27 mouse cellular contexts compared by ENCODE assay signal in genomic region chr8:123248596-123248995, GRCm38 (mm10). TPM values are rescaled to one million over a fixed set of nuclear protein-coding genes. Genes with fewer than 3 reads are reported as not detected.
DNase-seq lines count a peak whose midpoint lies in the region; ATAC-seq and TF ChIP-seq lines count a peak whose summit lies in the region.
"Had no signal": no experiment of that assay in that cellular context is flagged by ENCODE, and none has a peak within 500 bp of the region (broad histone marks: within the 10 kb centered on the region; RNA-seq: fewer than 3 reads in every experiment).

No protein-coding gene starts in this region.

- H3K9me3 ChIP-seq in MEL (replicated peaks; ENCODE audit: insufficient read depth, low read length) = no peaks in the 10 kb centered on the region
- H3K9me3 ChIP-seq: forebrain, embryonic 13.5 days; heart, embryonic 12.5 days; hindbrain, embryonic 13.5 days; midbrain, embryonic 10.5 days had no signal

- no peak for TF ChIP-seq CTCF in MEL (IDR thresholded peaks at IDR 0.05 in 2 of 3, conservative IDR thresholded peaks at IDR 0.05 in 1 of 3; ENCODE audit: control insufficient read depth in 1 of 3, insufficient read depth in 1 of 3, low read depth in 2 of 3, low read length in 3 of 3, poor library complexity in 1 of 3, severe bottlenecking in 1 of 3)
- TF ChIP-seq CTCF in bone marrow, adult 2 months (IDR thresholded peaks at IDR 0.05; ENCODE audit: control insufficient read depth, insufficient read depth, low read length) = no peak

- intact Hi-C loops in left cerebral cortex, postnatal 36 days (cut with DNase I) = no loop called here

- no peak overlapping the region for H3K4me3 ChIP-seq in MEL (ENCODE audit: control insufficient read depth in 1 of 2, insufficient read depth in 1 of 2, low read depth in 2 of 2, low read length in 2 of 2)
- H3K4me3 ChIP-seq in bone marrow, adult 2 months (replicated peaks; ENCODE audit: control insufficient read depth, low read depth, low read length) = no peak overlapping the region
- H3K4me3 ChIP-seq: forebrain, embryonic 13.5 days; heart, embryonic 12.5 days; hindbrain, embryonic 13.5 days; midbrain, embryonic 10.5 days had no signal

- TF ChIP-seq RAD21 in MEL (IDR thresholded peaks at IDR 0.05; ENCODE audit: low read depth, low read length) = no peak

- peak overlapping the region; percentile 20; the same call in 1 of the 2 replicates for H3K9ac ChIP-seq in MEL (ENCODE audit: control insufficient read depth, low read depth, low read length, poor library complexity, severe bottlenecking)
- H3K9ac ChIP-seq: forebrain, embryonic 13.5 days; heart, embryonic 12.5 days; liver, embryonic 14.5 days; lung, embryonic 14.5 days had no signal

- DNase-seq in layer of hippocampus, adult 11-12 months (ENCODE audit: low spot score) = peak; percentile 35
- no peak for DNase-seq in layer of hippocampus, adult 9-10 months (ENCODE audit: low spot score)
- DNase-seq in MEL (ENCODE audit: low read depth, low spot score) = peak; percentile 51
- no peak for DNase-seq in urinary bladder, adult 18-20 months (ENCODE audit: low spot score in 2 of 2)
- DNase-seq in cerebellum, postnatal 25 days = no peak
- DNase-seq in left cerebral cortex, postnatal 36 days (ENCODE audit: low spot score in 2 of 2) = no peak
- DNase-seq: adrenal gland, adult 8-10 months; B cell, adult 2 months; cerebellum, adult 11-12 months; cerebellum, adult 9-11 months; heart, postnatal 4 days; kidney, postnatal 14 days; layer of hippocampus, postnatal 36 days; liver; lung, embryonic 14.5 days; retina, postnatal 1 day; right cerebral cortex, postnatal 14 days; thymus, postnatal 4 days had no signal

- H3K79me2 ChIP-seq in MEL (ENCODE audit: control insufficient read depth, insufficient read depth, low read length, poor library complexity) = no peaks in the 10 kb centered on the region; the same call in 1 of the 2 replicates

- peaks cover 0 to 18% of the 10 kb centered on the region in 2 experiments; a peak in 1 of 4 replicates for H3K4me1 ChIP-seq in MEL (ENCODE audit: control insufficient read depth in 1 of 2, insufficient read depth in 2 of 2, low read length in 2 of 2)
- H3K4me1 ChIP-seq in bone marrow, adult 2 months (ENCODE audit: control insufficient read depth, insufficient read depth, low read length) = peaks cover 3% of the 10 kb centered on the region; the same call in 1 of the 2 replicates

- no peak overlapping the region for H3K27ac ChIP-seq in MEL (ENCODE audit: control insufficient read depth, low read depth, low read length)
- H3K27ac ChIP-seq in bone marrow, adult 2 months (ENCODE audit: control insufficient read depth, insufficient read depth, low read depth, low read length, poor library complexity) = peak overlapping the region; percentile 46
- H3K27ac ChIP-seq: forebrain, embryonic 13.5 days; hindbrain, embryonic 13.5 days; liver, embryonic 14.5 days; midbrain, embryonic 10.5 days had no signal

- TF ChIP-seq POLR2A in MEL (IDR thresholded peaks at IDR 0.05; ENCODE audit: control insufficient read depth in 1 of 2, insufficient read depth in 1 of 2, low read depth in 1 of 2, low read length in 2 of 2, poor library complexity in 1 of 2) = no peak
- TF ChIP-seq POLR2A in bone marrow, adult 2 months (IDR thresholded peaks at IDR 0.05; ENCODE audit: borderline replicate concordance, control insufficient read depth, low read depth, low read length) = no peak

- WGBS in bone marrow, adult 2 months = 48% methylated on average over 8 of the region's 8 CpGs

- H3K27me3 ChIP-seq in MEL (ENCODE audit: control insufficient read depth in 1 of 2, insufficient read depth in 2 of 2, low read length in 2 of 2) = no peaks in the 10 kb centered on the region
- H3K27me3 ChIP-seq: forebrain, embryonic 13.5 days; heart, embryonic 12.5 days; hindbrain, embryonic 13.5 days had no signal

- ATAC-seq in megakaryocyte, adult 5-6 weeks (ENCODE audit: poor library complexity, severe bottlenecking) = peak; percentile 87
- ATAC-seq: activated CD4-positive, CD25-positive, alpha-beta regulatory T cell, adult 4 months; forebrain, embryonic 13.5 days; intestine, embryonic 16.5 days had no signal

- peaks cover 0 to 7% of the 10 kb centered on the region in 2 experiments; a peak in 2 of 4 replicates for H3K36me3 ChIP-seq in MEL (ENCODE audit: control insufficient read depth in 1 of 2, insufficient read depth in 2 of 2, low read length in 2 of 2)

- TF ChIP-seq EP300 in MEL (IDR thresholded peaks at IDR 0.05; ENCODE audit: low read depth in 1 of 2, low read length in 2 of 2) = no peak

TF ChIP-seq in MEL, 35 proteins besides CTCF, POLR2A, EP300 and RAD21:
- TF ChIP-seq SMC3 (IDR thresholded peaks at IDR 0.05; ENCODE audit: low read depth, low read length) (no peak), POLR2AphosphoS2 (IDR thresholded peaks at IDR 0.05; ENCODE audit: low read length) (no peak), ELF1 (IDR thresholded peaks at IDR 0.05; ENCODE audit: low read depth, low read length) (no peak), GATA1 (IDR thresholded peaks at IDR 0.05; ENCODE audit: low read depth, low read length) (no peak), USF1 (IDR thresholded peaks at IDR 0.05; ENCODE audit: low read depth, low read length) (no peak), UBTF (IDR thresholded peaks at IDR 0.05; ENCODE audit: borderline replicate concordance, insufficient read depth, low read depth, low read length) (no peak), ZNF384 (IDR thresholded peaks at IDR 0.05; ENCODE audit: low read depth, low read length) (no peak), SIN3A (IDR thresholded peaks at IDR 0.05; ENCODE audit: low read length) (no peak), JUND (IDR thresholded peaks at IDR 0.05; ENCODE audit: low read depth, low read length) (no peak), MEF2A (IDR thresholded peaks at IDR 0.05; ENCODE audit: extremely low read depth, insufficient replicate concordance, low read depth, low read length, poor library complexity, severe bottlenecking) (no peak), MYC (IDR thresholded peaks at IDR 0.05; ENCODE audit: low read depth, low read length) (no peak), E2F4 (IDR thresholded peaks at IDR 0.05; ENCODE audit: borderline replicate concordance, low read depth, low read length) (no peak), BHLHE40 (IDR thresholded peaks at IDR 0.05; ENCODE audit: borderline replicate concordance, low read depth, low read length) (no peak), NRF1 (IDR thresholded peaks at IDR 0.05; ENCODE audit: insufficient read depth, low read depth, low read length, poor library complexity, severe bottlenecking) (no peak)

RNA-seq across cellular contexts. Expression of gene Zfp276, which starts 5.4 kb away (rescaled TPM):
- total RNA-seq in MEL (2012; rRNA removed) = 11.8 and 16.0 TPM in 2 replicates
- polyA plus RNA-seq in MEL (2012; ENCODE audit: insufficient read depth in 1 of 2, insufficient read length in 2 of 2, low read depth in 1 of 2, low replicate concordance in 2 of 2, missing spikeins in 1 of 2) = 10 to 100 TPM in 1 of 2 experiments, not detected in 1; 19.2 TPM
- 10.9 and 29.2 TPM in 2 replicates for polyA plus RNA-seq in bone marrow, adult 2 months (2011; ENCODE audit: insufficient read depth, insufficient read length, low replicate concordance, missing spikeins)
- total RNA-seq in megakaryocyte, adult 5-6 weeks (2015) = 13.5 and 16.4 TPM in 2 replicates
- 15.7 and 30.6 TPM in 2 replicates for total RNA-seq in megakaryocyte, adult 5-6 weeks (2017)
- 10 to 100 TPM; 19.2 to 24.8 TPM for total RNA-seq in left cerebral cortex, postnatal 36 days (2021)

RNA-seq across cellular contexts. Expression of gene Vps9d1, which starts 5.6 kb away (rescaled TPM):
- total RNA-seq in MEL (2012; rRNA removed) = 3.0 and 4.4 TPM in 2 replicates
- 10 to 100 TPM in 1 of 2 experiments, not detected in 1; 12.2 TPM for polyA plus RNA-seq in MEL (2012; ENCODE audit: insufficient read depth in 1 of 2, insufficient read length in 2 of 2, low read depth in 1 of 2, low replicate concordance in 2 of 2, missing spikeins in 1 of 2)
- 12.4 and 30.1 TPM in 2 replicates for polyA plus RNA-seq in bone marrow, adult 2 months (2011; ENCODE audit: insufficient read depth, insufficient read length, low replicate concordance, missing spikeins)
- total RNA-seq in megakaryocyte, adult 5-6 weeks (2015) = 19.3 and 19.7 TPM in 2 replicates
- total RNA-seq in megakaryocyte, adult 5-6 weeks (2017) = 23.8 and 27.7 TPM in 2 replicates
- 10 to 100 TPM; 56.1 to 67.6 TPM for total RNA-seq in left cerebral cortex, postnatal 36 days (2021)

RNA-seq across cellular contexts. Expression of gene Spata2l, which starts 12.6 kb away (rescaled TPM):
- 1.2 and 1.9 TPM in 2 replicates for total RNA-seq in MEL (2012; rRNA removed)
- polyA plus RNA-seq in MEL (2012; ENCODE audit: insufficient read depth in 1 of 2, insufficient read length in 2 of 2, low read depth in 1 of 2, low replicate concordance in 2 of 2, missing spikeins in 1 of 2) = 1 to 10 TPM in 1 of 2 experiments, not detected in 1; 3.1 TPM
- 2.8 TPM in 1 of 2 replicates, not detected in the other for polyA plus RNA-seq in bone marrow, adult 2 months (2011; ENCODE audit: insufficient read depth, insufficient read length, low replicate concordance, missing spikeins)
- 5.4 and 5.5 TPM in 2 replicates for total RNA-seq in megakaryocyte, adult 5-6 weeks (2015)
- 2.2 and 4.7 TPM in 2 replicates for total RNA-seq in megakaryocyte, adult 5-6 weeks (2017)
- 10 to 100 TPM; 86.7 to 88.8 TPM for total RNA-seq in left cerebral cortex, postnatal 36 days (2021)

RNA-seq across cellular contexts. Expression of gene Cdk10, which starts 24.0 kb away (rescaled TPM):
- total RNA-seq in MEL (2012; rRNA removed) = 23.2 and 28.0 TPM in 2 replicates
- 10 to 100 TPM in 1 of 2 experiments, not detected in 1; 43.8 TPM for polyA plus RNA-seq in MEL (2012; ENCODE audit: insufficient read depth in 1 of 2, insufficient read length in 2 of 2, low read depth in 1 of 2, low replicate concordance in 2 of 2, missing spikeins in 1 of 2)
- 32.1 and 71.7 TPM in 2 replicates for polyA plus RNA-seq in bone marrow, adult 2 months (2011; ENCODE audit: insufficient read depth, insufficient read length, low replicate concordance, missing spikeins)
- total RNA-seq in megakaryocyte, adult 5-6 weeks (2015) = 11.1 and 13.8 TPM in 2 replicates
- 16.3 and 20.2 TPM in 2 replicates for total RNA-seq in megakaryocyte, adult 5-6 weeks (2017)
- total RNA-seq in left cerebral cortex, postnatal 36 days (2021) = 100 to 1,000 TPM in 1 of 2 experiments, 10 to 100 TPM in 1; 76.8 to 101 TPM

RNA-seq across cellular contexts. Expression of gene Spata33, which starts 36.0 kb away (rescaled TPM):
- 0.98 and 1.2 TPM in 2 replicates for total RNA-seq in MEL (2012; rRNA removed)
- polyA plus RNA-seq in MEL (2012; ENCODE audit: insufficient read depth in 1 of 2, insufficient read length in 2 of 2, low read depth in 1 of 2, low replicate concordance in 2 of 2, missing spikeins in 1 of 2) = 1 to 10 TPM in 1 of 2 experiments, not detected in 1; 1.4 TPM
- polyA plus RNA-seq in bone marrow, adult 2 months (2011; ENCODE audit: insufficient read depth, insufficient read length, low replicate concordance, missing spikeins) = 0.62 TPM in 1 of 2 replicates, not detected in the other
- 0.09 and 0.11 TPM in 2 replicates for total RNA-seq in megakaryocyte, adult 5-6 weeks (2015)
- total RNA-seq in megakaryocyte, adult 5-6 weeks (2017) = not detected in 2 replicates
- total RNA-seq in left cerebral cortex, postnatal 36 days (2021) = 1 to 10 TPM; 6.4 to 7.5 TPM
- polyA plus RNA-seq: activated CD4-positive, CD25-positive, alpha-beta regulatory T cell, adult 4 months had no signal

Comparison
In these comparisons a context has a peak if more than half of its experiments do, and no peak if none do; other contexts are left out.
1. DNase-seq: peak in layer of hippocampus, adult 11-12 months (single experiment) and MEL (single experiment); none in layer of hippocampus, adult 9-10 months (single experiment), urinary bladder, adult 18-20 months (0 of 2), cerebellum, postnatal 25 days (0 of 2) and left cerebral cortex, postnatal 36 days (0 of 2).
2. RNA of gene Spata2l, which starts 12.6 kb away (total RNA-seq): 86.7 to 88.8 TPM in left cerebral cortex, postnatal 36 days; 2.2 to 5.5 TPM in megakaryocyte, adult 5-6 weeks and 1.2 to 1.9 TPM in MEL; every median in the first group is over 10 times any median in the second.